Mouse (Mus musculus): Measurements from ENCODE around the gene Gm20767.
"Not testable (repeated sequence)": the region's sequence is repeated elsewhere in the genome, so short reads cannot be mapped to it uniquely, and the experiment has no call there.

DNA sequence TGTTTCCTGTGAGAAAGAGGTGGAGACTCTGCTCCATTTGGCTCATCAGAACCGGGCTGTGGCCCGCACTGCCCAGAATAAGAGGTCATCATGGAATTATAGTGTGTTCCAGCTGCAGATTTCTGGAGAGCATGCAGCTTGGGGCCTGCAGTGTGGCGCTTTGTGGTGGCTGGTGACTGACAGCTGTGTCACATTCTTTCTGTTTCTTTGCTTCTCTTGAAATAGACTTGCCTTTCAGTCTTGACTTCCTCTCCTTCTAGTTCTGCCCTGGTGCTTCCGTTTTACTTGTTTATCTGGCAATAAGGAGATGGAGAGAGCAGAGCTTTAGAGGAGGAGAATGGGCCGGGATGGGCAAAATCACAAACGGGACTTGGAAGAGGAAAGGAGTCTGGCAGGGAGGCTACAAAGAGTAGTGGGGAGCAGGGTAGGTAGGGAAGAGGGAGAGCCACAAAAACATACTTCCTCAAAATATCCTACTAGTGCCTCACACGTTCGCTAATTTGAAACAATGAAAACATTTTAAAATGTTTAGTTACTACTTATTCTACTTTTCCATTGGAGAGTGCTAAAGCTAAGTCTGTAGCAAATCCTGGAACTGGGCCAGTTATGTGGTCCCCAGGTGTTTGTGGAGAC lies 56.3 kb downstream of the Gm20767 start:
- not testable (repeated sequence) for TF ChIP-seq CTCF (conservative IDR thresholded peaks at IDR 0.05 in 1 of 2, IDR thresholded peaks at IDR 0.05 in 1 of 2; ENCODE audit: low read depth in 2 of 2, low read length in 2 of 2); JUND (conservative IDR thresholded peaks at IDR 0.05; ENCODE audit: low read depth, low read length); POLR2A (IDR thresholded peaks at IDR 0.05; ENCODE audit: low read depth, low read length); ZC3H11A (IDR thresholded peaks at IDR 0.05; ENCODE audit: low read depth, low read length); CHD1 (IDR thresholded peaks at IDR 0.05; ENCODE audit: low read depth, low read length); HCFC1 (IDR thresholded peaks at IDR 0.05; ENCODE audit: low read depth, low read length); SIN3A (IDR thresholded peaks at IDR 0.05; ENCODE audit: low read length); MYC (IDR thresholded peaks at IDR 0.05; ENCODE audit: low read depth, low read length); NELFE (IDR thresholded peaks at IDR 0.05; ENCODE audit: low read depth, low read length); E2F4 (IDR thresholded peaks at IDR 0.05; ENCODE audit: insufficient replicate concordance, low read depth, low read length); CHD2 (IDR thresholded peaks at IDR 0.05; ENCODE audit: low read length); MAX (IDR thresholded peaks at IDR 0.05; ENCODE audit: low read length); SMC3 (IDR thresholded peaks at IDR 0.05; ENCODE audit: low read depth, low read length); MAZ (IDR thresholded peaks at IDR 0.05; ENCODE audit: low read depth, low read length)

Data from CH12.LX (cell line).